Mouse (Mus musculus) left cerebral cortex, adult 8-10 months (tissue): ENCODE measurements around the gene Tsn. TPM values are rescaled to one million over a fixed set of nuclear protein-coding genes. Genes with fewer than 3 reads are reported as not detected.

Experiments used
- total RNA-seq, 4 experiments: library from RNA; stranded (reverse); gene quantifications; 2 replicates each; pipeline ENCODE4 v1.2.4; 2022

Tsn gene
- total RNA-seq, 4 experiments from 2014 or later = 113 to 126 (median 120) TPM

Other genes starting within 250 kb of the Tsn start
- not detected for gene Gm29106, start 135.2 kb downstream of the Tsn start, total RNA-seq
- 10 to 100 TPM; 17.6 to 22.6 (median 19.9) TPM for gene Nifk, start 10.1 kb upstream of the Tsn start, total RNA-seq
- gene Clasp1, start 77.3 kb upstream of the Tsn start, total RNA-seq = 100 to 1,000 TPM; 104 to 124 (median 113) TPM